Mouse (Mus musculus) stomach, postnatal 0 days (tissue): ENCODE results near the gene Rnf208. TPM values are rescaled to one million over a fixed set of nuclear protein-coding genes. Genes with fewer than 3 reads are reported as not detected.

Experiments used
- ATAC-seq: fragments of 200-750 bp; cut with Nextera tagmentation; 2 replicates; pipeline ENCODE4 v1.8.0; 2017; ENCODE audit not compliant: low FRiP score, low TSS enrichment
- DNase-seq: peaks from one replicate; pipeline ENCODE4 v3.0.0-alpha.2; 2016; ENCODE audit warnings: low spot score
- H3K27ac ChIP-seq: fragments of 300-500 bp; sonication (generic); replicated peaks from 2 replicates; pipeline ENCODE4 v1.5.1; 2014; ENCODE audit warnings: mild to moderate bottlenecking, control low read depth
- H3K27me3 ChIP-seq: fragments of 300-500 bp; sonication (generic); 2 replicates; pipeline ENCODE4 v1.6.1; 2014; ENCODE audit warnings: low read length; ENCODE audit not compliant: control insufficient read depth, insufficient read depth
- H3K36me3 ChIP-seq: fragments of 300-500 bp; sonication (generic); 2 replicates; pipeline ENCODE4 v1.6.1; 2014; ENCODE audit warnings: low read length, mixed read lengths; ENCODE audit not compliant: control insufficient read depth, insufficient read depth
- H3K4me1 ChIP-seq: fragments of 300-500 bp; sonication (generic); replicated peaks from 2 replicates; pipeline ENCODE4 v1.6.1; 2014; ENCODE audit warnings: antibody characterized with exemption; ENCODE audit not compliant: control insufficient read depth, insufficient read depth
- H3K4me2 ChIP-seq: fragments of 300-500 bp; sonication (generic); replicated peaks from 2 replicates; pipeline ENCODE4 v1.6.1; 2014; ENCODE audit warnings: low read depth, mild to moderate bottlenecking, control low read depth, moderate library complexity
- H3K4me3 ChIP-seq: fragments of 300-500 bp; sonication (generic); 2 replicates; pipeline ENCODE4 v1.5.1; 2014; ENCODE audit warnings: low read depth, low read length, control low read depth
- H3K9ac ChIP-seq: fragments of 300-500 bp; sonication (generic); 2 replicates; pipeline ENCODE4 v1.6.1; 2014; ENCODE audit warnings: mild to moderate bottlenecking, low read length, control low read depth, mixed read lengths
- H3K9me3 ChIP-seq: fragments of 300-500 bp; sonication (generic); 2 replicates; pipeline ENCODE4 v1.6.1; 2016; ENCODE audit warnings: low read length; ENCODE audit not compliant: control insufficient read depth
- CTCF ChIP-seq: IDR thresholded peaks from 2 replicates; pipeline ENCODE4 v1.5.1; 2016; ENCODE audit warnings: antibody characterized with exemption, low read depth, mild to moderate bottlenecking, moderate library complexity
- EP300 ChIP-seq: optimal IDR thresholded peaks from 2 replicates; pipeline ENCODE3; 2016; ENCODE audit warnings: antibody characterized with exemption
- WGBS: fragments of 180-500 bp; shearing (Covaris S2); extraction: QIAGEN DNeasy Blood & Tissue Kit; methylation state at CpG from one replicate; pipeline ENCODE4 v1.1.7; 2014; 5-methylcytosine and 5-hydroxymethylcytosine counted together
- polyA plus RNA-seq: library from polyadenylated mRNA; unstranded; fragments of >200 nt; fragmentation: Nextera tagmentation; extraction: Ambion mirVana; gene quantifications from 2 replicates; pipeline ENCODE4 v1.2.1, GENCODE M21; 2015

Rnf208 gene
- polyA plus RNA-seq, 1 experiment from 2014 or later = 26.8 TPM

DNA sequence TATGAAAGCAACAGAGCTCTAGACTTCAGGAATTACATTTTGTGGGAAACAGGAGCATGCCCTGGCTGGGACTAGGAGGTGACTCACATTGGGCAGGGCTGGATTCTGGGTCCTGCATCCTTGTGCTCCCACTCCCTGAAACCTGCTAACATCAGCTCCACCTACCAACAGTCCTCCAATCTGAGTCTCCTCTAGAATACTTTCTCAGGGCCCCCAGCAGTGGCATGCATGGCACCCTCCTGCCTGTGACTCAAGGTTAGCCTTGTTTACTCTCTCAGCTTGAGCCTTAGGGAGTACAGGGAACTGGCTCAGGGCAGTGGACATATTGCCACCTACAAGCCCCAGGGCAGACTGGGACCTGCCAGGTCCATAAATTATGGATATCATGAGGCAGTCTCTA lies 3.9 kb upstream of the Rnf208 start:
- Histone ChIP-seq H3K9me3 (no peaks in the 10 kb centered on the region), H3K4me1 (peaks cover 7% of the 10 kb centered on the region; the same call in 1 of the 2 replicates), H3K27ac (peak overlapping the region; percentile 91), H3K27me3 (no peaks in the 10 kb centered on the region), H3K4me3 (no peak overlapping the region), H3K36me3 (no peaks in the 10 kb centered on the region), H3K4me2 (peak overlapping the region; percentile 11; the same call in 1 of the 2 replicates), H3K9ac (no peak overlapping the region)
- TF ChIP-seq CTCF (no peak), EP300 (no peak)
- ATAC-seq (peak; percentile 69), DNase-seq (peak; percentile 66)

DNA sequence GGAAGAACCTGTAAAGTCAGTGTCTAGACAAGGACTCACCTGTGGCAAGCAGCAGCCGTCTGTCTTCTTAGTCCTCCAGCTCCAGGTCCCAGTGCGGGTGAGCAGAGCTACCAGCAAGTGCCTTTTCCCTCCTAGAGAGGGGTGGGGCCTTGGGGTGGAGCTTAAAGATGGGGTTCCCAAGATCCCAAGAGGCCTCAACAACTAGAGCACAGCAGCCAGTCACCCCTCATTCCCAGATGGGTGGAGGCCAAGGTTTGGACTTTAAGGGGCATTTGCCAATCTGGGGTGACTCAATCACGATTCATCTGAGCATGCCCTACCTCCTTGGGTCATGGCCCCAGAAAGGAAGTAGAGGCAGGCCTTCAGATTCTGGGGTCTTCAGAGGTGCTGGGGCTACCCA lies 2.3 kb upstream of the Rnf208 start:
- H3K27me3 ChIP-seq = no peaks in the 10 kb centered on the region
- no peaks in the 10 kb centered on the region for H3K36me3 ChIP-seq
- peak; percentile 38 for DNase-seq
- no peaks in the 10 kb centered on the region for H3K9me3 ChIP-seq
- peak overlapping the region; percentile 29; the same call in 1 of the 2 replicates for H3K4me2 ChIP-seq
- ATAC-seq = no peak
- no peak overlapping the region for H3K9ac ChIP-seq
- H3K27ac ChIP-seq = peak overlapping the region; percentile 91
- 72% methylated on average over 3 of the region's 3 CpGs for WGBS
- TF ChIP-seq EP300 (no peak), CTCF (no peak)
- peaks cover 7% of the 10 kb centered on the region; the same call in 1 of the 2 replicates for H3K4me1 ChIP-seq
- H3K4me3 ChIP-seq = no peak overlapping the region

DNA sequence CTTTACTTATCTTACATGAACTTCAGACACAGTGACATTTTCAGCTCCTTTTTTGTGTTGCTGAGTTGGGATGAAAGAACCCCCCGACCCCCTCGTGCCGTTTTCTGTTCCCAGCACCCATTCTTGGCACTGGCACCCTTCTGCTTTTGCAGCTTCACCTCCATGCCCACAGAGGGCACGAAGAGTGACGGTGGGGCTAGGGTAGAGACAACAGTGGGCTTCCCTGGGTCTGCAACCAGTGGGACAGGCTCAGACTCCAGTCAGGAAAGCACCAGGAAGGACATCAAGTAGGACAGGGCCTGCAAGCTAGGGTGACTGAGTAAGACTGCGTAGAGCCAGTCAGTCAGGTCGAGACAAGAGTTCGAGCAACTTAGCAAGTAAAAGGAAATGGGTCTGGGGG lies 1.7 kb upstream of the Rnf208 start:
- H3K9ac ChIP-seq = peak overlapping the region; percentile 45; the same call in 1 of the 2 replicates
- H3K27me3 ChIP-seq = no peaks in the 10 kb centered on the region
- no peaks in the 10 kb centered on the region for H3K9me3 ChIP-seq
- 50% methylated on average over 8 of the region's 8 CpGs for WGBS
- peak overlapping the region; percentile 91 for H3K27ac ChIP-seq
- H3K36me3 ChIP-seq = peaks cover 2% of the 10 kb centered on the region; the same call in 1 of the 2 replicates
- no peak for TF ChIP-seq CTCF
- no peak for TF ChIP-seq EP300
- DNase-seq = no peak
- H3K4me2 ChIP-seq = peak overlapping the region; percentile 78
- no peak for ATAC-seq
- H3K4me3 ChIP-seq = peak overlapping the region; percentile 23; the same call in 1 of the 2 replicates
- H3K4me1 ChIP-seq = peaks cover 7% of the 10 kb centered on the region; the same call in 1 of the 2 replicates

DNA sequence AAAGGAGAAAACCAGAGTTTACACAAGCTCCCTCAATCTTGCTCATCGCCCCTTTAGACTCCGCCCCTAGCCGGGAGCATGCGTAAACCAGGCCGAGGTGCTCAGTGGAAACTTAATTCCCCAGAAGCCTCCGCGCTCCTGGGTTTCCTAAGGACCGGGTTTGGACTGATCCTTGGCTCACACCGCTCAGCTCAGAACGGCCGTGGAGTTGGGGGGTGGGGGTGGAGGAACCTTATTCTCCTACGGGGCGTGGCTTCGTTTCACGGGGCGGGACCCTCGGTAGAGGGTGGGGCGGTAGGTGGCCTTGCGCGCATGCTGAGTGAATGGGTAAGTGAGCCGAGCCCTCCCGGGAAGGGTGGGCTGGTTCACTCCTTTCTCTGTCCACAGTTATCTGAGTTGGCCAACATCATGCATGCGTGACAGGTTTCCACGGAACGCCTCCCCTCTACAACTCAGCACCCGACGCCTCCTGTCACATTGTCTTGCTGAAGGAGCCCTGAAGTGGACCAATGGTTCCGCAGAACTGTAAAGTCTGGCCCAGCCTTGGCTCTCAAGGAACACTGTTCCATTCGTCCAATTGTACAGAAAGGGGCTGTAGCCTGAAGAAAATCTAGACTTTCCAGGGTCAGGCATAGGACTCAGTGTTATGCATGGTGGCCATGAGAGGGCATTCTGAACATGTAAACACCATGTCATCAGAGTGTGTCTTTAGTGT lies 1.2 kb upstream of the Rnf208 start:
- 1% methylated on average over 29 of the region's 29 CpGs for WGBS
- no peak for TF ChIP-seq CTCF
- TF ChIP-seq EP300 = no peak
- H3K4me2 ChIP-seq = peak overlapping the region; percentile 78
- peaks cover 7% of the 10 kb centered on the region; the same call in 1 of the 2 replicates for H3K4me1 ChIP-seq
- H3K36me3 ChIP-seq = peaks cover 2% of the 10 kb centered on the region; the same call in 1 of the 2 replicates
- no peaks in the 10 kb centered on the region for H3K9me3 ChIP-seq
- H3K9ac ChIP-seq = peak overlapping the region; percentile 45; the same call in 1 of the 2 replicates
- no peaks in the 10 kb centered on the region for H3K27me3 ChIP-seq
- H3K27ac ChIP-seq = peak overlapping the region; percentile 91
- DNase-seq = peak; percentile 85
- ATAC-seq = peak; percentile 66
- H3K4me3 ChIP-seq = peak overlapping the region; percentile 23

DNA sequence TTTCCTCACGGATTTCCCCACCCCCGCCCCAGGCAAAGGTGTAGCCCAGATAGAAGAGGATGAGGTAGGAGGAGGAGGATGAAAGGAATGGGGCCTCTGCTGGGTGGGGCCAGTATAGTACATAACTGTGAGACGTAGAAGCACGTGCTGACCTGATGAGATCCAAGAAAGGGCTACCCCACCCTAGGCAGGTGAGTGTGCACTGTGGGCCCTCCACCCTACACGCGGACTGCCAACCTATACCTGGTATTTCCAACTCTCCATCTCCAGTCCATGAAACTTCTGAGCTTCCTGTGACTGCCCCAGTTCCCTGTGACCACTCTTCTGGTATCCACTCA lies 648 bp upstream of the Rnf208 start:
- Histone ChIP-seq H3K4me2 (peak overlapping the region; percentile 78), H3K4me3 (peak overlapping the region; percentile 45; the same call in 1 of the 2 replicates), H3K4me1 (peaks cover 7% of the 10 kb centered on the region; the same call in 1 of the 2 replicates), H3K9ac (peak overlapping the region; percentile 69; the same call in 1 of the 2 replicates), H3K27me3 (no peaks in the 10 kb centered on the region), H3K36me3 (peaks cover 2% of the 10 kb centered on the region; the same call in 1 of the 2 replicates), H3K9me3 (no peaks in the 10 kb centered on the region), H3K27ac (peak overlapping the region; percentile 91)
- DNase-seq = peak; percentile 66
- TF ChIP-seq EP300 (no peak), CTCF (no peak)
- 15% methylated on average over 6 of the region's 6 CpGs for WGBS
- ATAC-seq = peak; percentile 54

DNA sequence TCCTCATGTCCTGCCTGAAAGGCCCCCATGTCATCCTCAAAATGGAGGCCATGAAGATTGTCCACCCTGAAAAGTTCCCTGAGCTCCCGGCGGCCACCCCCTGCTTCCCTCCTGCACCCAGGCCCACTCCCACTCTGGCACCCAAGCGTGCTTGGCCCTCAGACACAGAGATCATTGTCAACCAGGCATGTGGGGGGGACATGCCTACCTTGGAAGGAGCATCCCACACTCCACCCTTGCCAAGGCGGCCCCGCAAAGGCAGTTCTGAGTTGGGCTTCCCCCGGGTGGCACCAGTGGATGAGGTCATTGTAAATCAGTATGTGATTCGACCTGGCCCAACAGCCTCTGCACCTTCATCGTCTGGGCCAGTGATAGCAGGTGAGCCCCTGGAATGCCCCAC lies 1.3 kb downstream of the Rnf208 start:
- TF ChIP-seq EP300 (no peak), CTCF (no peak)
- no peaks in the 10 kb centered on the region for H3K9me3 ChIP-seq
- peaks cover 7% of the 10 kb centered on the region for H3K4me1 ChIP-seq
- H3K4me3 ChIP-seq = no peak overlapping the region
- H3K27ac ChIP-seq = no peak overlapping the region
- DNase-seq = no peak
- WGBS = 70% methylated on average over 8 of the region's 8 CpGs
- no peaks in the 10 kb centered on the region for H3K27me3 ChIP-seq
- no peak overlapping the region for H3K4me2 ChIP-seq
- H3K36me3 ChIP-seq = peaks cover 7% of the 10 kb centered on the region; the same call in 1 of the 2 replicates
- H3K9ac ChIP-seq = no peak overlapping the region
- no peak for ATAC-seq
